Mouse (Mus musculus) adrenal gland, adult 8-10 months (tissue): ENCODE results near the gene Slc12a8. TPM values are rescaled to one million over a fixed set of nuclear protein-coding genes. Genes with fewer than 3 reads are reported as not detected.

ENCODE experiments used
- DNase-seq: peaks from one replicate; pipeline ENCODE4 v3.0.0; 2022
- total RNA-seq, 4 experiments: library from RNA; stranded (reverse); gene quantifications; 2 replicates each; pipeline ENCODE4 v1.2.4; 2022

Gene Slc12a8
- total RNA-seq, 4 experiments from 2014 or later, result 0.55 to 0.91 (median 0.77) TPM

GRCm38 (mm10) chr16:33584455-33585082 lies 67.4 kb downstream of the Slc12a8 start:
- DNase-seq, result no peak

GRCm38 (mm10) chr16:33585083-33585460 lies 67.9 kb downstream of the Slc12a8 start:
- no peak for DNase-seq

- DNase-seq, result no peak
These were observed 70.4 kb downstream of the Slc12a8 start for GRCm38 (mm10) chr16:33587283-33588127.

- DNase-seq, result no peak
These were observed 71.7 kb downstream of the Slc12a8 start for GRCm38 (mm10) chr16:33588845-33589244.

- no peak for DNase-seq
These were observed 73.3 kb downstream of the Slc12a8 start for GRCm38 (mm10) chr16:33590438-33590837.

- no peak for DNase-seq
These were observed 74.4 kb downstream of the Slc12a8 start for GRCm38 (mm10) chr16:33591390-33592067.

GRCm38 (mm10) chr16:33592286-33592685 lies 75.2 kb downstream of the Slc12a8 start:
- DNase-seq, result no peak

- no peak for DNase-seq
These were observed 76.3 kb downstream of the Slc12a8 start for GRCm38 (mm10) chr16:33593467-33593866.

GRCm38 (mm10) chr16:33594037-33594771 lies 77.1 kb downstream of the Slc12a8 start:
- no peak for DNase-seq

GRCm38 (mm10) chr16:33595235-33595769 lies 78.2 kb downstream of the Slc12a8 start:
- DNase-seq, result no peak

- DNase-seq, result no peak
These were observed 79.1 kb downstream of the Slc12a8 start for GRCm38 (mm10) chr16:33596213-33596612.

- no peak for DNase-seq
These were observed 83.1 kb downstream of the Slc12a8 start for GRCm38 (mm10) chr16:33600216-33600615.

GRCm38 (mm10) chr16:33601299-33601698 lies 84.2 kb downstream of the Slc12a8 start:
- no peak for DNase-seq

GRCm38 (mm10) chr16:33605647-33606596 lies 88.8 kb downstream of the Slc12a8 start:
- no peak for DNase-seq

- DNase-seq, result no peak
These were observed 89.8 kb downstream of the Slc12a8 start for GRCm38 (mm10) chr16:33606691-33607532.

GRCm38 (mm10) chr16:33609554-33609953 lies 92.4 kb downstream of the Slc12a8 start:
- DNase-seq, result no peak

- no peak for DNase-seq
These were observed 93.3 kb downstream of the Slc12a8 start for GRCm38 (mm10) chr16:33610466-33610865.

- no peak for DNase-seq
These were observed 94.2 kb downstream of the Slc12a8 start for GRCm38 (mm10) chr16:33611291-33611690.

GRCm38 (mm10) chr16:33612056-33612770 lies 95.1 kb downstream of the Slc12a8 start:
- no peak for DNase-seq
